Mouse (Mus musculus) C2C12 (cell line): ENCODE measurements around the gene Umad1. TPM values are rescaled to one million over a fixed set of nuclear protein-coding genes. Genes with fewer than 3 reads are reported as not detected.

Experiments used
- H3K27me3 ChIP-seq: one replicate; pipeline ENCODE4 v1.6.1; 2011; ENCODE audit not compliant: control insufficient read depth, insufficient read depth, insufficient read length
- H3K36me3 ChIP-seq: one replicate; pipeline ENCODE4 v1.6.1; 2011; ENCODE audit not compliant: control insufficient read depth, insufficient read depth
- H3K4me3 ChIP-seq: one replicate; pipeline ENCODE4 v1.5.1; 2011; ENCODE audit warnings: mild to moderate bottlenecking, control low read depth; ENCODE audit not compliant: poor library complexity, insufficient read depth, severe bottlenecking
- H3K79me2 ChIP-seq: one replicate; pipeline ENCODE4 v1.6.1; 2011; ENCODE audit not compliant: control insufficient read depth, insufficient read depth
- H3K79me3 ChIP-seq: one replicate; pipeline ENCODE4 v1.6.1; 2011; ENCODE audit warnings: low read depth, control low read depth
- H3ac ChIP-seq: one replicate; pipeline ENCODE3; 2011; ENCODE audit warnings: low read depth; ENCODE audit not compliant: control insufficient read depth, insufficient read length
- CEBPB ChIP-seq: IDR thresholded peaks from one replicate; pipeline ENCODE4 v1.6.1; 2011; ENCODE audit warnings: low read depth, mild to moderate bottlenecking, control low read depth, moderate library complexity
- CTCF ChIP-seq: IDR thresholded peaks from one replicate; pipeline ENCODE4 v1.5.1; 2011; ENCODE audit not compliant: control insufficient read depth, insufficient read depth, insufficient read length
- FOSL1 ChIP-seq: IDR thresholded peaks from one replicate; pipeline ENCODE4 v1.8.0; 2011; ENCODE audit warnings: mild to moderate bottlenecking, low read length; ENCODE audit not compliant: poor library complexity, insufficient read depth, severe bottlenecking
- MAX ChIP-seq: IDR thresholded peaks from one replicate; pipeline ENCODE4 v1.6.1; 2011; ENCODE audit warnings: mild to moderate bottlenecking, control low read depth
- MYOD1 ChIP-seq: IDR thresholded peaks from one replicate; pipeline ENCODE4 v1.6.1; 2011; ENCODE audit warnings: low read depth; ENCODE audit not compliant: control insufficient read depth, insufficient read length
- MYOG ChIP-seq: IDR thresholded peaks from one replicate; pipeline ENCODE4 v1.6.1; 2011; ENCODE audit not compliant: control insufficient read depth, insufficient read length; ENCODE audit errors: extremely low read depth
- USF1 ChIP-seq: IDR thresholded peaks from one replicate; pipeline ENCODE4 v1.6.1; 2011; ENCODE audit warnings: low read depth, mild to moderate bottlenecking, control low read depth, moderate library complexity
- polyA plus RNA-seq: library from polyadenylated mRNA; unstranded; fragments of >200 nt; fragmentation: generic; extraction: Trizol; gene quantifications from one replicate; pipeline ENCODE4 v1.2.1, GENCODE M21; 2012; ENCODE audit warnings: missing spikeins

The Umad1 gene
- polyA plus RNA-seq, 1 experiment: 4.5 TPM

DNA sequence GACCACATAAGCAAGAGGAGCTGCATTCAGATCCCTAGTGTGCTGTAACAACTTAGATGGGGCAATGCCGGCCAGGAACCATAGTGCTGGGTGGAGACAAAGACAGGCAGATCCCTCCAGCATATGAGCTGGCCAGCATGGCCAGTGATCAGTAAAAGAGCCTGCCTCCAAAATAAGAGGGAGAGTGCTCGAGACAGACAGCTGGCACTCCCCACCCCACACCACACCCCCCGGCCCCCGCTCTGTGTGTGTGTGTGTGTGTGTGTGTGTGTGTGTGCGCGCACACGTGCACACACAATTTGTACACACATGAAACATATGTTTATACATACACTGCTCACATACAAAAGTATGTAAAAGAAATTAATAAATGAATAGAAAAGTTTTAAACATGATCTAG lies 138.2 kb downstream of the Umad1 start:
- TF ChIP-seq MAX: no peak
- no peak for TF ChIP-seq CTCF
- no peak for TF ChIP-seq CEBPB
- no peak for TF ChIP-seq USF1
- no peak for TF ChIP-seq MYOG
- no peak for TF ChIP-seq FOSL1
- no peak for TF ChIP-seq MYOD1
- H3ac ChIP-seq: no peak overlapping the region
- H3K79me3 ChIP-seq: no peaks in the 10 kb centered on the region
- H3K79me2 ChIP-seq: no peaks in the 10 kb centered on the region
- H3K4me3 ChIP-seq: no peak overlapping the region
- no peaks in the 10 kb centered on the region for H3K36me3 ChIP-seq
- H3K27me3 ChIP-seq: no peaks in the 10 kb centered on the region

DNA sequence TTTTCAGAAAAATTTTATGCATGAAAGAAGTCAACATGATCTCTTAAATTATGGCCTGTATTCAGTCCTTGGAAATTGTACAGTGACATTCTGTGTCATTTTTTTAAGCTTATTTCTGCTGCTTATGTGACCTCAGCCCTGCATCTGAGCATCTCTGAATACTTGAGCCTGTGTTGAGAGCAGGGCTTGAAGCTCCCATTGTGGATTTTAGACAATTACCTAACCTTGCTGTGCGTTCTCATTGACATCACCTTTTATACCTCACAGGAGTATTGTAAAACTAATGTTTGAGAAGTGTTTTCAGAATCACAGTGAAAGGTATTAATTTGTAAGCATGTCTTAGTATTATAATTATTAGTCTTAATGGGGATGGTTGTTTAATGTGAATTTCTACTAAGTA lies 140.6 kb downstream of the Umad1 start:
- no peak overlapping the region for H3K4me3 ChIP-seq
- no peaks in the 10 kb centered on the region for H3K79me3 ChIP-seq
- H3K27me3 ChIP-seq: no peaks in the 10 kb centered on the region
- no peak overlapping the region for H3ac ChIP-seq
- TF ChIP-seq MYOG (no peak), USF1 (no peak), CTCF (no peak), MYOD1 (no peak), FOSL1 (no peak), MAX (no peak), CEBPB (no peak)
- H3K36me3 ChIP-seq: no peaks in the 10 kb centered on the region
- no peaks in the 10 kb centered on the region for H3K79me2 ChIP-seq

DNA sequence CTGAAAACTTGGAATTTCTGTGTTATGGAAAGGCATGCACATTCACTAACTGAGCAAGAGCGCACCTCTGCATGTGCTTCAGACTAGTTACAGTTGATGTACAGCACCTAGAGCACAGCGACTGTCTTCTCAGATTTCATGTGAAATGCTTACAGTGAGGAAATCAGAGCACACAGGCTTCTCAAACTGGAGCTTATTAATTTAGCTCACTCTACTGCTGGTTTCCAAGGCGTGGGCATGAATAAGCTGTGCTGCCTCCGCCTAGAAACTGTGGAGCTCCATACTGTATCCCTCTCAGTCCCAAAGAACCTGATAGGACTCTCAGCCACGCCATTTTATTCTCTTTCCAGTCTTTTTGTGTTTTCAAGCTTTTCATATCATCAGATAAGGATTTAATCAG lies 144.0 kb downstream of the Umad1 start:
- Histone ChIP-seq H3K79me3 (no peaks in the 10 kb centered on the region), H3ac (no peak overlapping the region), H3K27me3 (no peaks in the 10 kb centered on the region), H3K4me3 (no peak overlapping the region), H3K36me3 (no peaks in the 10 kb centered on the region), H3K79me2 (no peaks in the 10 kb centered on the region)
- TF ChIP-seq MAX (no peak), CTCF (no peak), USF1 (no peak), CEBPB (no peak), MYOD1 (no peak), FOSL1 (no peak), MYOG (no peak)

DNA sequence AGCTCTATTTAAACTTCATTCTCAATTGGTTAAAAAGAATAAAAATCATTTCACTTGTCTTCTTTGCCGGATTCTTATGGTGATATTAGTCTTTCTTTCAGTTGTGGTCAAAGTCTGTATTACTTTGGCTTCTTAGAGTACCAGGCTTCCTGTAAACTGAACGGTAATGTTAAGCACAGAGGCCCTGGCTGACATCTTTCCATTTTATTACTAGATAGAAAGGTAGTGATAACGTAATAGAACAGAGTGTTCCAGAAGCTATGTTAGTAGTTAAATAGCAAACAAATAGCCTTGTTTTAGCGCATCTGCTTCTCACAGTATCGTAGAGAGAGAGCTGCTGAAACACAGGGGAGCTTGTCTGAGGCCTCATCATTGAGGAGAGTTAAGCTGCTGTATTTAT lies 146.8 kb downstream of the Umad1 start:
- Histone ChIP-seq H3K79me2 (no peaks in the 10 kb centered on the region), H3ac (no peak overlapping the region), H3K27me3 (no peaks in the 10 kb centered on the region), H3K4me3 (no peak overlapping the region), H3K79me3 (no peaks in the 10 kb centered on the region), H3K36me3 (no peaks in the 10 kb centered on the region)
- TF ChIP-seq MAX: no peak
- TF ChIP-seq FOSL1: no peak
- TF ChIP-seq USF1: no peak
- TF ChIP-seq CTCF: no peak
- no peak for TF ChIP-seq MYOD1
- TF ChIP-seq MYOG: no peak
- no peak for TF ChIP-seq CEBPB

DNA sequence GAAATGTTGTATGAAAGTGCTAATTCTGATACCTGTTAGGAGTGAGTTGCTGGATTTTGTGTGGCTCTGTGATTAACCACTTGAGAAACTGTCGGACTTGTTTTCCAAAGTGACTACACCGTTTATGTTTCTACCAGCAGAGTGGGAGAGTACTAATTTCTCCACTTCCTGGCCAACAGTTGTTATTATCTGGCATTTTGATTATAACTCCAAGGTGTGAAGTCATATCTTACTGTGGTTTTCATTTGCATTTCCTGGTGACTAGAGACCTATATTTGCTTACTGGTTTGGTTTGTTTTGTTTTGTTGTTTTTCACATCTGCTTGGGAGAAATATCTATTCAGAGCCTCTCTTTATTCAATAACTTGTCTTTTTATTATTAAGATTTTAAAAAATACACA lies 149.2 kb downstream of the Umad1 start:
- H3K4me3 ChIP-seq: no peak overlapping the region
- TF ChIP-seq MAX (no peak), CEBPB (no peak), USF1 (no peak)
- no peaks in the 10 kb centered on the region for H3K36me3 ChIP-seq
- H3K27me3 ChIP-seq: no peaks in the 10 kb centered on the region
- H3ac ChIP-seq: no peak overlapping the region
- H3K79me2 ChIP-seq: no peaks in the 10 kb centered on the region
- no peaks in the 10 kb centered on the region for H3K79me3 ChIP-seq

DNA sequence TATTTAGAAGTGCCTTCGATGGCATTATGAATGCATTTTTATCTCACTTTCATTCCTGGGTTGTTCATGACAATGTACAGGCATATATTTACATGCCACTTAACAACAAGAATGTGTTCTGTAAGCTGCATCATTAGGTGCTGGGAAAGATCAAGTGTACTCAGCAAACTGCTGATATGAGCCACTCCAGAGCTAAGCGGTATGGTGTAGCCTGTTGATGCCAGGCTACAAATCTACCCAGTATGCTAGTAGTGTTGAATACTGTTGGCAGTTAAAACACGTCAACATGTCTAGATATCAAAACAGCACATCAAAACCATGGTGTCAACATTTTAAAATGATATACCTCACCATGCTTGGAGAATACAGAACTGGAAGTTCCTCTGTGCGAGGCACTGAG lies 150.8 kb downstream of the Umad1 start:
- TF ChIP-seq FOSL1: no peak
- TF ChIP-seq CTCF: no peak
- no peak for TF ChIP-seq MAX
- TF ChIP-seq CEBPB: no peak
- TF ChIP-seq USF1: no peak
- no peak for TF ChIP-seq MYOG
- TF ChIP-seq MYOD1: no peak
- H3ac ChIP-seq: no peak overlapping the region
- no peaks in the 10 kb centered on the region for H3K36me3 ChIP-seq
- H3K79me3 ChIP-seq: no peaks in the 10 kb centered on the region
- H3K79me2 ChIP-seq: no peaks in the 10 kb centered on the region
- no peak overlapping the region for H3K4me3 ChIP-seq
- no peaks in the 10 kb centered on the region for H3K27me3 ChIP-seq
